Mouse (Mus musculus): Measurements from ENCODE around the gene Coro1b. TPM values are rescaled to one million over a fixed set of nuclear protein-coding genes. Genes with fewer than 3 reads are reported as not detected.
A peak's percentile ranks its signal among the peaks of the same experiment; 100 is the strongest.
"Not testable (repeated sequence)": the region's sequence is repeated elsewhere in the genome, so short reads cannot be mapped to it uniquely, and the experiment has no call there.

Gene Coro1b
- total and polyA plus RNA-seq, 2 experiments = 66.1 to 109 TPM

DNA sequence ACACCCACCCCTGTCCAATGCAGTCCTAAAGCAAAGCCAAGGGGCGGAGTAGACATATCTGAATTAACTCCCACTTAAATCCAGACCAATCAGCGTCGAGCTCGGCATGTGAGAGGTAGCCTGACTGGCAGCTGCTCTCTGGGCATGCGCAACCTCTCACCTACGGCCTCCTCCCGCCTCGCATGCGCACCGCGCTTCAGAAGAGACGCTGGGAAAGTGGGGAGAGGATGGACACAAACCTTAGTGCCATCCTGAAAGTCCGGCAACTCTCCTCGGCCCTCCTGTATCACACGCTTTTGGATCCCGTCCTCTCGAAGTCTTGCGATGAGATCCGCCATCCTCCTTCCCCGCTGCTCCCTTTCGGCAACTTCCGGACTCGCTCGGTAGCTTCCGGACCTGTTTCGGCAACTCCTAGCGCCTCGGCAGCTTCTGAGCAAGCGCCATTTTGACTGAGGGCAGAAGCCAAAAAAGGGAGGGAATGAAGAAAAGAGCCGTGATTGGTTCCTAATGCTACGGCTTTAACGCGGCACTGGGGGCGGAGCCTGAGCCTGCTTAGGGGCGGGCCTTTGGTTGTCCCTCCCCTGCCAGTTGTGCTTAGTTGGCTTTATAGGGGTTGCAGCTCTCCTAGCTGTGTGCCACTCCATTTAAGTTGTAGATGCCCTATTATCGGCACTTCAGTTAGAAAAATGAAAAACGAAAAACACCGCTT is 27.2 kb upstream of the Coro1b start:
- H3K27me3 ChIP-seq (ENCODE audit: control insufficient read depth, insufficient read depth, low read length) = no peaks in the 10 kb centered on the region
- no peaks in the 10 kb centered on the region; the same call in 1 of the 2 replicates for H3K36me3 ChIP-seq (ENCODE audit: control insufficient read depth, insufficient read depth, low read length)
- H3K79me2 ChIP-seq (ENCODE audit: control insufficient read depth, insufficient read depth, low read length) = peaks cover 4% of the 10 kb centered on the region; the same call in 1 of the 2 replicates
- WGBS = 2% methylated on average over 38 of the region's 38 CpGs
- peak; percentile 95 for DNase-seq (ENCODE audit: extremely low read depth, low read depth, low spot score)
- peak overlapping the region; percentile 66 for H3K27ac ChIP-seq (replicated peaks; ENCODE audit: insufficient read depth, low read depth, low read length)
- H3K9ac ChIP-seq (ENCODE audit: low read depth, low read length) = peak overlapping the region; percentile 50
- peaks cover 6% of the 10 kb centered on the region; the same call in 1 of the 2 replicates for H3K4me1 ChIP-seq (ENCODE audit: control insufficient read depth, insufficient read depth, low read length)
- 0 out of 2 replicates have a peak, but pooled peaks have one; percentile 48 for TF ChIP-seq POLR2A (IDR thresholded peaks at IDR 0.05; ENCODE audit: extremely low read depth, insufficient read depth, low read length)
- no peak for TF ChIP-seq CTCF (IDR thresholded peaks at IDR 0.05; ENCODE audit: low read depth, low read length)
- peak overlapping the region; percentile 51 for H3K4me3 ChIP-seq (ENCODE audit: insufficient read depth, low read depth, low read length)

DNA sequence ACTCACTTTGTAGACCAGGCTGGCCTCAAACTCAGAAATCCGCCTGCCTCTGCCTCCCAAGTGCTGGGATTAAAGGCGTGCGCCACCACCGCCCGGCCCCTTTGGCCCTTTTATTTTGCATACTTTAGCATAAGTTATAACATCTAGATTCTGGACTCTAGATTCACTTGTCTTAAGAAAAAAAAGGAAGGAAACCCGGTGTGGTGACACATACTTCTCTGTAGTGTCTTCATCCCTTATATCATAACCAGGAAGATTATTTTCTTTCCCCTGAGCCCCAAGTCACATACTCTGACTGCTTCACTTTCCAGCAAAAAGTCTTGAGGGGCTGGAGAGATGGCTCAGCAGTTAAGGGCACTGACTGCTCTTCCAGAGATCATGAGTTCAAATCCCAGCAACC is 26.5 kb upstream of the Coro1b start:
- not testable (repeated sequence) for H3K36me3 ChIP-seq (ENCODE audit: control insufficient read depth, insufficient read depth, low read length); H3K9ac ChIP-seq (ENCODE audit: low read depth, low read length); H3K79me2 ChIP-seq (ENCODE audit: control insufficient read depth, insufficient read depth, low read length); H3K4me1 ChIP-seq (ENCODE audit: control insufficient read depth, insufficient read depth, low read length); DNase-seq (ENCODE audit: extremely low read depth, low read depth, low spot score); H3K27me3 ChIP-seq (ENCODE audit: control insufficient read depth, insufficient read depth, low read length); H3K4me3 ChIP-seq (ENCODE audit: insufficient read depth, low read depth, low read length)
- WGBS = 62% methylated on average over 6 of the region's 6 CpGs
- H3K27ac ChIP-seq (replicated peaks; ENCODE audit: insufficient read depth, low read depth, low read length) = peak overlapping the region; percentile 7; the same call in 1 of the 2 replicates

DNA sequence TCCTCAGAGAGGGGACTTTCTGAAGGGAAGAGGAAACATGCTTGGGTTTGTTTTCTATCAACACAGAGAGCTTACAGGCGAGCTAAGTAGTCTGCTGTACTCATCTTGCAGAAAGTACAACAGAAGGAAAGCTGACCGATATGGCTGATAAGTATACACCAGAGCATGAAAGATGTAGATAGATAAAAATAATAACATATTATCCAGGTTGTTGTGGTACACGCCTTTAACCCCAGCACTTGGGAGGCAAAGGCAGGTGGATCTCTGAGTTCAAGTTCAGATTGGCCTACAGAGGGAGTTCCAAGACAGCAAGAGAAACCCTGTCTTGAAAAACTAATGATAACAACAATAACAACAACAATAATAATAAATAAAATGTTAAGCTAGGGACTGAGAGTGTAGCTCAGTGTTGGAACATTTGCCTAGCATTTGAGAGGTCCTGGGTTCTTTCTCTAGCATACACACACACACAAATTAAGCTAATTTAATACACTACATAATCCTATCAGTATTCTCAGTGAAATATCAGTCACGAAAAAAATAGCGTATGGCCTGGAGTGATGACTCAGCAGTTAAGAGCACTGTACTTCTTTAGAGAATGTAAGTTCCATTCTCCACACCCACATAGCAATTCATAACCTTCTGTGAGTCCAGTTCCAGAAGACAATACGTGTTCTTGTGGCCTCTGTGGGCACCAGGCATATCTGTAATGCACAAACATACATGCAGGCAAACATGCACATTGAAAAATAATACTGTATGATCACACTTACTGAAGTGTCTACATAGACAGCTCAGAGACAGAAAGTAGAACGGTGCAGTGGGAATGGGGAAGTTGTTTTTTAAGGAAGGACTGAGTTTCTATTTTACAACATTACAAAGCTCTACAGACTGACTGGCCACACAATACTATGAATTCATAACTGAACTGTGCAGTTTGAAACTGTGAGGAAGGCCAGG is 25.7 kb upstream of the Coro1b start:
- Histone ChIP-seq H3K79me2 (ENCODE audit: control insufficient read depth, insufficient read depth, low read length) (peaks cover 8% of the 10 kb centered on the region; the same call in 1 of the 2 replicates), H3K27me3 (ENCODE audit: control insufficient read depth, insufficient read depth, low read length) (no peaks in the 10 kb centered on the region), H3K9ac (ENCODE audit: low read depth, low read length) (no peak overlapping the region), H3K27ac (replicated peaks; ENCODE audit: insufficient read depth, low read depth, low read length) (no peak overlapping the region), H3K4me3 (ENCODE audit: insufficient read depth, low read depth, low read length) (no peak overlapping the region), H3K36me3 (ENCODE audit: control insufficient read depth, insufficient read depth, low read length) (no peaks in the 10 kb centered on the region; the same call in 1 of the 2 replicates), H3K4me1 (ENCODE audit: control insufficient read depth, insufficient read depth, low read length) (peaks cover 10% of the 10 kb centered on the region)
- TF ChIP-seq CTCF (IDR thresholded peaks at IDR 0.05; ENCODE audit: low read depth, low read length) (no peak), POLR2A (IDR thresholded peaks at IDR 0.05; ENCODE audit: extremely low read depth, insufficient read depth, low read length) (no peak)
- DNase-seq (ENCODE audit: extremely low read depth, low read depth, low spot score) = no peak
- WGBS = 83% methylated on average over 7 of the region's 7 CpGs

DNA sequence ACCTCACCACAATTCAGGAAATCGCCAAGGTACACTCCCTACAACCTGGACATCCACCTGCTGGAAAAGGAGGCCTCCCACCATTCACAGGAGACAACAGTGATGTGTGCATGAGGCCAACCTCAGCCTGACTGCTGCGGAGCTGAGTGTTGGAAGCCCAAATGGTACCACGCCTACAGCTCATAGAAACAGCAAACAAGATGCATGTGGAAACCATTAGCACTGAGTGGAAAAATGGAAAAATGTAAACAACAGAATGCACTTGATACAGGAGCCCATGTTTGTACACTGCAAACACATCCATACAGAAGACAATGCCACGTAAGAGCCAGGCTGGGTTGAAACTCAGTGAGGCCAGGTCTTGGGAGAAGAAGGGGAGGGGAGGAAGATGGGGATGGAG is 24.0 kb upstream of the Coro1b start:
- Histone ChIP-seq H3K9ac (ENCODE audit: low read depth, low read length) (no peak overlapping the region), H3K27me3 (ENCODE audit: control insufficient read depth, insufficient read depth, low read length) (no peaks in the 10 kb centered on the region), H3K4me3 (ENCODE audit: insufficient read depth, low read depth, low read length) (no peak overlapping the region), H3K27ac (replicated peaks; ENCODE audit: insufficient read depth, low read depth, low read length) (no peak overlapping the region), H3K36me3 (ENCODE audit: control insufficient read depth, insufficient read depth, low read length) (no peaks in the 10 kb centered on the region; the same call in 1 of the 2 replicates), H3K79me2 (ENCODE audit: control insufficient read depth, insufficient read depth, low read length) (peaks cover 8% of the 10 kb centered on the region; the same call in 1 of the 2 replicates), H3K4me1 (ENCODE audit: control insufficient read depth, insufficient read depth, low read length) (peaks cover 10% of the 10 kb centered on the region)
- TF ChIP-seq CTCF (IDR thresholded peaks at IDR 0.05; ENCODE audit: low read depth, low read length) = no peak
- no peak for TF ChIP-seq POLR2A (IDR thresholded peaks at IDR 0.05; ENCODE audit: extremely low read depth, insufficient read depth, low read length)
- 82% methylated on average over 4 of the region's 4 CpGs for WGBS
- DNase-seq (ENCODE audit: extremely low read depth, low read depth, low spot score) = no peak

DNA sequence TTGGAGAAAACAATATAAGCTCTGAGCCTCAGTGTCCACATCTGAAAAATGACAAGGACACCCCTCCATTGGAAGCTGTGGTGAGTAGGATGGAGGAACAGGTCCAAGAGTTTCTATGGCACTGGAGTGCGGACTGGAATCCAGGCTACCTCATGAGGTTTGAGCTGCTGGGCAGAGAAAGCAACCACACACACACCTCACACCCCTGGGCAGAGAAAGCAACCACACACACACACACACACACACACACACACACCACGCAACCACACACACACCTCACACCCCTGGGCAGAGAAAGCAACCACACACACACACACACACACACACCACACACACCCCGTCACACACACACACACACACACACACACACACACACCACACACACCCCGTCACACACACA is 23.2 kb upstream of the Coro1b start:
- Histone ChIP-seq H3K9ac (ENCODE audit: low read depth, low read length) (peak overlapping the region; percentile 63), H3K4me3 (ENCODE audit: insufficient read depth, low read depth, low read length) (peak overlapping the region; percentile 41), H3K27ac (replicated peaks; ENCODE audit: insufficient read depth, low read depth, low read length) (0 out of 2 replicates have a peak overlapping the region, but pooled peaks have one; percentile 3)
- not testable (repeated sequence) for H3K4me1 ChIP-seq (ENCODE audit: control insufficient read depth, insufficient read depth, low read length); H3K79me2 ChIP-seq (ENCODE audit: control insufficient read depth, insufficient read depth, low read length); DNase-seq (ENCODE audit: extremely low read depth, low read depth, low spot score); H3K27me3 ChIP-seq (ENCODE audit: control insufficient read depth, insufficient read depth, low read length); H3K36me3 ChIP-seq (ENCODE audit: control insufficient read depth, insufficient read depth, low read length)
- 4% methylated on average over 4 of the region's 4 CpGs for WGBS
